Mouse (Mus musculus): ENCODE measurements around the gene Kcnk16. TPM values are rescaled to one million over a fixed set of nuclear protein-coding genes. Genes with fewer than 3 reads are reported as not detected.
"Not testable (repeated sequence)": the region's sequence is repeated elsewhere in the genome, so short reads cannot be mapped to it uniquely, and the experiment has no call there.

The Kcnk16 gene
- 0.22 TPM in 1 of 2 replicates, not detected in the other for polyA plus RNA-seq (2015; fragmentation: Nextera tagmentation; extraction: Ambion mirVana)

DNA sequence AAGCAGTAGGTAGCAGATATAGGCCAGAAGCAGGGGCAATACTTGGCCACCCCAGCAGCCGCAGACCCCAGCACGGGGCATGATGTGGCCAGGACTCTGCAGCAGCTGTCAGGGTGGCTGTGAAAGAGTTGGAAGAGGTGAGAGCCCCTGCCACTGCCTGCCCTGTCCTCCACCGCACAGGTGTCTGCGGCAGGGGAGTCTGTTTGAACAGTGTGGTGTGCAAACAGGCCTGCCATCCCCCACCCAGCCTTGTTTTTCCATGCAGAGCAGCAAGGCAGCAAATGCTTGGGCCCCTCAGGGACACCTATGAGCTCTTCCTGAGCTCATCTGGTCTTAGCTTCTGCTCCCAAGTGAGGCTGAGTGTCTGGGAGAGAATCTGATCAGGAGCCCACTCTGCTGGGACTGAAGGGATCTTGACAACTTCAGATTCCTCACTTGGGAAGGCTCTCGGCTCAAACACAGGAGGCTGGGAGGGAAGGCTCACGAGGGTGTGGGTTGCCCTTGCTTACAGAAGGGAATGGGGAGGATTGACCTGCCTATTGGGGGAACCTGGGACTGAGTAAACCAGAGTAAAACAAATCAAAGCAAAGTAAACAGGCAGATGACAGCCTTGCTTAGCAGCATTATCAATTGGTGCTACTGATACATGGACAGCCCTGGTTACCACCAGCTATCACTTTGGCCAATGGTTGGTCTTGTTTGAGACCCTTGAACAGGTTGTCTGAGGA, at the start of gene Kcnk16:
Kcnk16 (minus strand) TSS at position 118 of the 728 bp plus-strand sequence.
- Histone ChIP-seq H3K4me1 (replicated peaks) (no peaks in the 10 kb centered on the region), H3K9me3 (peaks cover 4% of the 10 kb centered on the region), H3K27me3 (no peaks in the 10 kb centered on the region), H3K9ac (no peak within 1 kb of the TSS), H3K27ac (replicated peaks) (no peak within 1 kb of the TSS), H3K4me2 (no peak within 1 kb of the TSS), H3K4me3 (no peak within 1 kb of the TSS), H3K36me3 (no peaks in the 10 kb centered on the region)
- 86% methylated on average over 6 of the region's 6 CpGs for WGBS
- ATAC-seq (ENCODE audit: low read depth), result no peak

- H3K27ac ChIP-seq (replicated peaks), result no peak overlapping the region
- no peaks in the 10 kb centered on the region for H3K27me3 ChIP-seq
- no peaks in the 10 kb centered on the region for H3K9me3 ChIP-seq
- H3K4me1 ChIP-seq (replicated peaks), result no peaks in the 10 kb centered on the region
- no peak overlapping the region for H3K4me2 ChIP-seq
- no peak overlapping the region for H3K4me3 ChIP-seq
- peaks cover 34% of the 10 kb centered on the region for H3K36me3 ChIP-seq
- ATAC-seq (ENCODE audit: low read depth), result no peak
- H3K9ac ChIP-seq, result no peak overlapping the region
- WGBS, result 90% methylated on average over 1 of the region's 1 CpGs
Measured at GRCm38 (mm10) chr14:20315137-20315536, 46.1 kb upstream of the Kcnk16 start.

DNA sequence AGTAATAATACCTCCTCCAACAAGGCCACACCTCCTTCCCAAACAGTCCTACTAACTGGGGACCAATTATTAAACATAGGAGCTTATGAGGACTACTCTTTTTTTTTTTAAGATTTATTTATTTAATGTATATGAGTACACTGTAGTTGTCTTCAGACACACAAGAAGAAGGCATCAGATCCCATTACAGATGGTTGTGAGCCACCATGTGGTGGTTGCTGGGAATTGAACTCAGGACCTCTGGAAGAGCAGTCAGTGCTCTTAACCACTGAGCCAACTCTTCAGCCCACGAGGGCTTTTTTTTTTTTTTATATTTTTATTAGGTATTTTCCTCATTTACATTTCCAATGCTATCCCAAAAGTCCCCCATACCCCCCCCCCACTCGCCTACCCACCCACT, 36.1 kb upstream of the Kcnk16 start:
- H3K9ac ChIP-seq; H3K4me3 ChIP-seq; H3K9me3 ChIP-seq; H3K4me2 ChIP-seq; H3K27me3 ChIP-seq; ATAC-seq (ENCODE audit: low read depth); H3K27ac ChIP-seq (replicated peaks); H3K4me1 ChIP-seq (replicated peaks): not testable (repeated sequence)
- WGBS, result 79% methylated on average over 2 of the region's 2 CpGs
- peaks cover 29% of the 10 kb centered on the region for H3K36me3 ChIP-seq

DNA sequence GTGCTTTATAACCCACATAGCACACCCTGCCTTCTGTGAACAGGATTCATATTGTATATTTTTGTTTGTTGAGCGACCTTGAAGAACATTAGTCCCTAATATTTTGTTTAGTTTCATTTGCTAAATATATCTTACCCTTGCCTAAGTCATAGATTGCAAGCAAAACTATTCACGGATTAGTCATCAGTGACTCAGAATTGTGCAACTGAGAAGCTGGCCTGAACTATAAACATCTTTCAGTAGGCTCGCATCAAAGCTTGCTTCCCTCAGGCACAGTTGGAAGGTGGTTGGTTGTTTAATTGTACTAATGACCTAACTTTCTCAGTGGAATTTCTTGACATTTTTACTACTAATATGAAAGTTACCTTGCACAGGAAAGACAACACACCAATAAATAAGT, 29.1 kb upstream of the Kcnk16 start:
- Histone ChIP-seq H3K9me3 (no peaks in the 10 kb centered on the region), H3K4me2 (no peak overlapping the region), H3K27ac (replicated peaks) (no peak overlapping the region), H3K4me1 (replicated peaks) (peaks cover 7% of the 10 kb centered on the region), H3K9ac (no peak overlapping the region), H3K27me3 (no peaks in the 10 kb centered on the region), H3K4me3 (no peak overlapping the region), H3K36me3 (no peaks in the 10 kb centered on the region)
- 89% methylated on average over 3 of the region's 3 CpGs for WGBS
- no peak for ATAC-seq (ENCODE audit: low read depth)

DNA sequence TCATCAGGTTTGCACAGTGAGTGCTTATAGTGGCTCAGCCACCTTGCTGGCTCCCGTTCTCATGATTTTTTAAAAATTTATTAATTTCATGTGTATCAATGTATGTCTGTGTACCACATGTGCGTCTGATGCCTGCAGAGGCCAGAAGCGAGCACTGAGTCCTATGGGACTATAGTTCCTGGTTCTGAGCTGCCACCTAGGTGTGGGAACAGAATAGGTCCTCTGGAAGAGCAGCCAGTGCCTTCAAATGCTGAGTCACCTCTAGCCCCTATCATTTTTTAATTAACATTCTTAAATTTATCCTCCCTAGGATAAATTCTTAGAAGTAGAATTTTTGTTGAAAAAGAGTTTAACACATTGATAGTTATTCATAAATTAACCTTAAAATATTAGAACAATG, 28.6 kb upstream of the Kcnk16 start:
- Histone ChIP-seq H3K4me3 (no peak overlapping the region), H3K27ac (replicated peaks) (no peak overlapping the region), H3K9ac (no peak overlapping the region), H3K36me3 (no peaks in the 10 kb centered on the region), H3K27me3 (no peaks in the 10 kb centered on the region), H3K4me2 (no peak overlapping the region), H3K9me3 (no peaks in the 10 kb centered on the region), H3K4me1 (replicated peaks) (peaks cover 7% of the 10 kb centered on the region)
- ATAC-seq (ENCODE audit: low read depth), result no peak
- WGBS, result 86% methylated on average over 3 of the region's 3 CpGs

GRCm38 (mm10) chr14:20294947-20295346, 25.9 kb upstream of the Kcnk16 start:
- WGBS, result 51% methylated on average over 8 of the region's 8 CpGs
- Histone ChIP-seq H3K4me3 (peak overlapping the region; percentile 53), H3K4me1 (replicated peaks) (peaks cover 7% of the 10 kb centered on the region), H3K9me3 (no peaks in the 10 kb centered on the region), H3K4me2 (peak overlapping the region; percentile 60), H3K27me3 (no peaks in the 10 kb centered on the region), H3K36me3 (no peaks in the 10 kb centered on the region), H3K27ac (replicated peaks) (no peak overlapping the region), H3K9ac (peak overlapping the region; percentile 67)
- no peak for ATAC-seq (ENCODE audit: low read depth)

- Histone ChIP-seq H3K4me1 (replicated peaks) (peaks cover 7% of the 10 kb centered on the region), H3K4me3 (peak within 1 kb of the TSS; percentile 53), H3K9me3 (no peaks in the 10 kb centered on the region), H3K4me2 (peak within 1 kb of the TSS; percentile 60), H3K27me3 (no peaks in the 10 kb centered on the region), H3K27ac (replicated peaks) (no peak within 1 kb of the TSS), H3K9ac (peak within 1 kb of the TSS; percentile 67), H3K36me3 (no peaks in the 10 kb centered on the region)
- peak; percentile 96 for ATAC-seq (ENCODE audit: low read depth)
- WGBS, result 25% methylated on average over 14 of the region's 14 CpGs
Measured at GRCm38 (mm10) chr14:20294117-20294892, 25.3 kb upstream of the Kcnk16 start, which contains the start of gene Nudt13. TSS of gene Nudt13 (plus strand) at chr14:20294697.

DNA sequence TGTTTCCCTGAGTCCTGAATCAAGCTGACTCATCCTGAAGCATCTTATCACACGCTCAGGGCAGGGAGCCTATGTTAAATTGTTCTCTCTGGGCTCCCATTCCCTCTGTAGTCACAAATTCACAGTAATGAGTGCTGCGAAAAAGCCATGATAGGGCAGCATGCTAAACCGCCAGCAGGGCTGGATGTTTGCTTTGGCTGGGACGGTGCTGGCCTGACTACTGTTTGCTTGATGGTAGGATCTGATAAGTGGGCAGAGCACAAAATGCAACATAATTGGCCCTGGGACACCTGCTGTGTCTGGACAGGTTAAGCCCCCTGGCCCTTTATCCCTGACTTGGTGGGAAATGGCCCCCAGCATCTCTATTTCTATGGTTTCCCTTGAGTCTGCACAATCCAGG, 22.4 kb upstream of the Kcnk16 start:
- no peaks in the 10 kb centered on the region for H3K9me3 ChIP-seq
- H3K4me3 ChIP-seq, result no peak overlapping the region
- H3K4me1 ChIP-seq (replicated peaks), result peaks cover 7% of the 10 kb centered on the region
- no peak overlapping the region for H3K27ac ChIP-seq (replicated peaks)
- ATAC-seq (ENCODE audit: low read depth), result no peak
- H3K4me2 ChIP-seq, result no peak overlapping the region
- 56% methylated on average over 4 of the region's 4 CpGs for WGBS
- H3K27me3 ChIP-seq, result no peaks in the 10 kb centered on the region
- no peaks in the 10 kb centered on the region for H3K36me3 ChIP-seq
- H3K9ac ChIP-seq, result no peak overlapping the region

DNA sequence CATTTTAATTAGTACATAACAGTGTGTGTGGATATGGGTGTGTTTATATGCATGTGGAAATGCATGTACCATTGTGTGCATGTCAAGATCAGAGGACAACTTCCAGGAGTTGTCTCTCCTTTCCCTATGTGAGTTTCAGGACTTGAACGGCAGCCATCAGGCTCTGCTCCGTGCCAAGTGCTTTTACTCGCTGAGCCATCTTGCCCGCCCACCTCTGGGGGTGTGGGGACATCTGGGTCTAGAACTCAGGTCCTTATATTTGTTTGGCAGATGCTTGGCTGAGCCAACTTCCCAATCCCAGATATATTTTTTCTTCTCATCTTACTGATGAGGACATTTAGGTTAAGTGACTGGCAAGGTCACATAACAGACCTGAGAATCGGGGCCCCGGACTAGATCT, 578 bp downstream of the Kcnk16 start:
- no peak overlapping the region for H3K27ac ChIP-seq (replicated peaks)
- no peak overlapping the region for H3K9ac ChIP-seq
- 88% methylated on average over 6 of the region's 6 CpGs for WGBS
- no peaks in the 10 kb centered on the region for H3K36me3 ChIP-seq
- no peaks in the 10 kb centered on the region for H3K4me1 ChIP-seq (replicated peaks)
- no peak for ATAC-seq (ENCODE audit: low read depth)
- no peak overlapping the region for H3K4me2 ChIP-seq
- no peak overlapping the region for H3K4me3 ChIP-seq
- no peaks in the 10 kb centered on the region for H3K9me3 ChIP-seq
- H3K27me3 ChIP-seq, result no peaks in the 10 kb centered on the region

- Histone ChIP-seq H3K4me2 (no peak overlapping the region), H3K27ac (replicated peaks) (no peak overlapping the region), H3K4me3 (no peak overlapping the region), H3K9ac (no peak overlapping the region), H3K36me3 (no peaks in the 10 kb centered on the region), H3K27me3 (0 out of 2 replicates have a peak, but pooled peaks cover 4% of the 10 kb centered on the region), H3K9me3 (no peaks in the 10 kb centered on the region), H3K4me1 (replicated peaks) (no peaks in the 10 kb centered on the region)
- 77% methylated on average over 3 of the region's 4 CpGs for WGBS
- ATAC-seq (ENCODE audit: low read depth), result no peak
Measured at GRCm38 (mm10) chr14:20262346-20262745, 6.7 kb downstream of the Kcnk16 start.

- 54% methylated on average over 8 of the region's 8 CpGs for WGBS
- Histone ChIP-seq H3K27me3 (0 out of 2 replicates have a peak, but pooled peaks cover 4% of the 10 kb centered on the region), H3K9me3 (no peaks in the 10 kb centered on the region), H3K27ac (replicated peaks) (no peak overlapping the region), H3K9ac (no peak overlapping the region), H3K4me3 (no peak overlapping the region), H3K4me2 (no peak overlapping the region), H3K36me3 (no peaks in the 10 kb centered on the region), H3K4me1 (replicated peaks) (no peaks in the 10 kb centered on the region)
- ATAC-seq (ENCODE audit: low read depth), result peak; percentile 83
Measured at GRCm38 (mm10) chr14:20258185-20259113, 10.6 kb downstream of the Kcnk16 start.
